ENCODE assay signal across 8 mouse cellular contexts in the genomic region with DNA sequence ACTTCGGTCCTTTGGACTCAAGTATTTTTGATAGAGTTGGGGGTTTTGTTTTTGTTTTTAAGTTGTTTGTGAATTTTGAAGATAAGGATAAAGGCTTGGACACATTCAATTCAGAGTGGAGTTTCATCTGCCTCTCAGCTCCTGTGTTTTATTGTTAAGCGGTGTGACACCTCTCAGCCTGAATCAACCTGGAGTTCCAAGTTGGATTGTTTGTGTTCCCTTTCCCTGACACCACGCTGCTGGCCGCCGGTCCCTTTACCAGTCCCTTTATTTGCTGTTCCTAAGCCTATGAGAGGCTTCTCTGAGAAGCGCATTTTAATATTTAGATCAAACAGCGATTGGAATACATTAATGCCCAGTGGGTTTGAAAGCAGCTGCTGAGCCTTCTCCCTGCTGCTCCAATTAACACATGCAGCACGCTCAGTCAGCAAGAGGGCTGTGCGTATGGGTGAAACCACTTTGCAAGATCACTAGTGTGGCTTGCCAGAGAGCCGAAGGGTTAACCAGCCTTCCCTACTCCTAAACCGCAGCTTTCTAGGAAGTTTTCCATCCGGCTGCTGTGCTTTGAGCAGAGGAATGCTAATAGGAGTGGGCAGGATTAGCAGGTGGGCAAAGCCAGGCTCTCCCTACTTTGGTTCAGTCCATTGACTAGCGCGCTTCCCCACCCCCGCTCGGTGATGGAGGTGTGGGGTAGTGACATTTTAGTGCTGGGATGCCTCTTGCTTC.
DNase-seq lines count a peak whose midpoint lies in the region; ATAC-seq lines count a peak whose summit lies in the region.

No protein-coding gene starts in this region.

- WGBS in midbrain, embryonic 14.5 days: 2% methylated on average over 16 of the region's 16 CpGs

- peak overlapping the region; percentile 27; the same call in 1 of the 2 replicates for H3K9ac ChIP-seq in midbrain, embryonic 14.5 days (replicated peaks; ENCODE audit: low read length)

- no peaks in the 10 kb centered on the region for H3K27me3 ChIP-seq in midbrain, embryonic 14.5 days (ENCODE audit: control insufficient read depth, insufficient read depth, low read length)

- H3K4me1 ChIP-seq in midbrain, embryonic 14.5 days (ENCODE audit: control insufficient read depth, insufficient read depth, low read length): peaks cover 43% of the 10 kb centered on the region

- peak overlapping the region; percentile 87 for H3K27ac ChIP-seq in midbrain, embryonic 14.5 days (replicated peaks; ENCODE audit: low read depth, low read length)

- no peak for DNase-seq in cerebellum, adult 8-10 months
- peak; percentile 76 for DNase-seq in brain, adult 2 months (ENCODE audit: low read depth, low spot score)
- DNase-seq in frontal cortex, postnatal 36 days (ENCODE audit: low spot score in 2 of 2): peak; percentile 61 to 72
- peak; percentile 38 for DNase-seq in layer of hippocampus, adult 9-11 months
- peak; percentile 85 for DNase-seq in midbrain, embryonic 14.5 days
- DNase-seq in ovary, postnatal 14 days (ENCODE audit: low spot score): no peak

- H3K4me3 ChIP-seq in midbrain, embryonic 14.5 days (replicated peaks; ENCODE audit: low read depth, low read length): peak overlapping the region; percentile 45

- no peaks in the 10 kb centered on the region for H3K36me3 ChIP-seq in midbrain, embryonic 14.5 days (ENCODE audit: control insufficient read depth, insufficient read depth, low read length)

- H3K9me3 ChIP-seq in midbrain, embryonic 14.5 days (ENCODE audit: control insufficient read depth, low read length): no peaks in the 10 kb centered on the region

- 0 out of 2 replicates have a peak, but pooled peaks have one; percentile 34 for ATAC-seq in cerebellum, adult (ENCODE audit: insufficient number of reproducible peaks, low FRiP score, low TSS enrichment)
- ATAC-seq in midbrain, embryonic 14.5 days (ENCODE audit: low FRiP score, low TSS enrichment): peak; percentile 84
- ATAC-seq in activated CD4-positive, CD25-positive, alpha-beta regulatory T cell, adult 4 months: no peak

- peak overlapping the region; percentile 77 for H3K4me2 ChIP-seq in midbrain, embryonic 14.5 days (ENCODE audit: low read length)

Comparison
In these comparisons a context has a peak if more than half of its experiments do, and no peak if none do; other contexts are left out.
1. DNase-seq: peak in brain, adult 2 months (single experiment), frontal cortex, postnatal 36 days (2 of 2), layer of hippocampus, adult 9-11 months (single experiment) and midbrain, embryonic 14.5 days (single experiment); none in cerebellum, adult 8-10 months (single experiment) and ovary, postnatal 14 days (single experiment).